20 mouse cellular contexts compared by ENCODE assay signal in genomic region chr1:194650566-194650965, GRCm38 (mm10).
"Had no signal": no experiment of that assay in that cellular context is flagged by ENCODE, and none has a peak within 500 bp of the region (broad histone marks: within the 10 kb centered on the region; RNA-seq: fewer than 3 reads in every experiment).

No protein-coding gene starts in this region.

- H3K4me2 ChIP-seq: limb, embryonic 13.5 days; liver, embryonic 12.5 days; liver, embryonic 15.5 days; lung, embryonic 15.5 days; midbrain, embryonic 12.5 days; midbrain, embryonic 15.5 days; neural tube, embryonic 12.5 days; neural tube, embryonic 15.5 days had no signal

- H3K9me3 ChIP-seq: limb, embryonic 10.5 days; limb, embryonic 13.5 days; liver, embryonic 12.5 days; liver, embryonic 15.5 days; lung, embryonic 15.5 days; midbrain, embryonic 12.5 days; midbrain, embryonic 15.5 days; neural tube, embryonic 12.5 days; neural tube, embryonic 15.5 days had no signal

- H3K36me3 ChIP-seq: limb, embryonic 13.5 days had no signal

- H3K4me3 ChIP-seq: limb, embryonic 10.5 days; limb, embryonic 13.5 days; liver, embryonic 12.5 days; liver, embryonic 15.5 days; lung, embryonic 15.5 days; midbrain, embryonic 12.5 days; midbrain, embryonic 15.5 days; neural tube, embryonic 12.5 days; neural tube, embryonic 15.5 days had no signal

- DNase-seq: kidney, adult 9 months; kidney, postnatal 14 days; kidney, postnatal 4 days; liver; lung, postnatal 14 days; right cerebral cortex, adult 18-20 months; right cerebral cortex, postnatal 14 days; right cerebral cortex, postnatal 4 days; thymus, adult 18-20 months; thymus, postnatal 36 days had no signal

- H3K27ac ChIP-seq: limb, embryonic 10.5 days; limb, embryonic 13.5 days; liver, embryonic 12.5 days; liver, embryonic 15.5 days; macrophage; midbrain, embryonic 12.5 days; midbrain, embryonic 15.5 days; neural tube, embryonic 12.5 days; neural tube, embryonic 15.5 days had no signal

- H3K27me3 ChIP-seq: limb, embryonic 13.5 days; liver, embryonic 12.5 days; liver, embryonic 15.5 days; lung, embryonic 15.5 days; midbrain, embryonic 15.5 days; neural tube, embryonic 12.5 days; neural tube, embryonic 15.5 days had no signal

- H3K4me1 ChIP-seq: limb, embryonic 10.5 days; limb, embryonic 13.5 days; liver, embryonic 12.5 days; liver, embryonic 15.5 days; neural tube, embryonic 12.5 days had no signal

- H3K9ac ChIP-seq: limb, embryonic 13.5 days; liver, embryonic 12.5 days; liver, embryonic 15.5 days; lung, embryonic 15.5 days; midbrain, embryonic 12.5 days; midbrain, embryonic 15.5 days; neural tube, embryonic 12.5 days; neural tube, embryonic 15.5 days had no signal

- ATAC-seq: liver, embryonic 12.5 days; midbrain, embryonic 15.5 days had no signal
